Mouse (Mus musculus) C2C12 (cell line): ENCODE measurements around the gene Nebl.

ENCODE experiments used
- CTCF ChIP-seq: IDR thresholded peaks from one replicate; pipeline ENCODE4 v1.5.1; 2011; ENCODE audit not compliant: control insufficient read depth, insufficient read depth, insufficient read length
- MAX ChIP-seq: IDR thresholded peaks from one replicate; pipeline ENCODE4 v1.6.1; 2011; ENCODE audit warnings: mild to moderate bottlenecking, control low read depth
- MYOD1 ChIP-seq: IDR thresholded peaks from one replicate; pipeline ENCODE4 v1.6.1; 2011; ENCODE audit warnings: low read depth; ENCODE audit not compliant: control insufficient read depth, insufficient read length

- TF ChIP-seq CTCF, result no peak
- no peak for TF ChIP-seq MYOD1
- no peak for TF ChIP-seq MAX
Observed at GRCm38 (mm10) chr2:17599860-17600259, 131.4 kb downstream of the Nebl start.
